Mouse (Mus musculus) lung, embryonic 15.5 days (tissue): ENCODE data around the gene Gm27027. TPM values are rescaled to one million over a fixed set of nuclear protein-coding genes. Genes with fewer than 3 reads are reported as not detected.
A peak's percentile ranks its signal among the peaks of the same experiment; 100 is the strongest.

Experiments
- ATAC-seq: fragments of 200-750 bp; cut with Nextera tagmentation; 2 replicates; pipeline ENCODE4 v1.8.0; 2017; ENCODE audit warnings: moderate number of reproducible peaks, borderline replicate concordance; ENCODE audit not compliant: low FRiP score, low TSS enrichment; ENCODE audit errors: extremely low read depth
- H3K27ac ChIP-seq: fragments of 300-500 bp; sonication (generic); 2 replicates; pipeline ENCODE4 v1.5.1; 2015; ENCODE audit warnings: moderate library complexity, mild to moderate bottlenecking, inconsistent platforms
- H3K27me3 ChIP-seq: fragments of 300-500 bp; sonication (generic); 2 replicates; pipeline ENCODE4 v1.6.1; 2015; ENCODE audit warnings: inconsistent platforms
- H3K36me3 ChIP-seq: fragments of 300-500 bp; sonication (generic); 2 replicates; pipeline ENCODE4 v1.6.1; 2015; ENCODE audit warnings: inconsistent platforms
- H3K4me1 ChIP-seq: fragments of 300-500 bp; sonication (generic); 2 replicates; pipeline ENCODE4 v1.6.1; 2015; ENCODE audit warnings: inconsistent platforms
- H3K4me2 ChIP-seq: fragments of 300-500 bp; sonication (generic); 2 replicates; pipeline ENCODE4 v1.6.1; 2015; ENCODE audit warnings: inconsistent platforms, mild to moderate bottlenecking, moderate library complexity
- H3K4me3 ChIP-seq: fragments of 300-500 bp; sonication (generic); 2 replicates; pipeline ENCODE4 v1.5.1; 2015; ENCODE audit warnings: mild to moderate bottlenecking, inconsistent platforms
- H3K9ac ChIP-seq: fragments of 300-500 bp; sonication (generic); 2 replicates; pipeline ENCODE4 v1.6.1; 2015; ENCODE audit warnings: inconsistent platforms
- H3K9me3 ChIP-seq: fragments of 300-500 bp; sonication (generic); 2 replicates; pipeline ENCODE4 v1.6.1; 2016; ENCODE audit warnings: inconsistent platforms
- WGBS: fragments of 180-500 bp; shearing (Covaris S2); methylation state at CpG from one replicate; pipeline ENCODE4 v1.1.7; 2015; 5-methylcytosine and 5-hydroxymethylcytosine counted together
- polyA plus RNA-seq: library from polyadenylated mRNA; unstranded; fragments of >200 nt; fragmentation: Nextera tagmentation; extraction: Ambion mirVana; gene quantifications from 2 replicates; pipeline ENCODE4 v1.2.1, GENCODE M21; 2015

Gene Gm27027
- polyA plus RNA-seq, result not detected in 2 replicates

DNA sequence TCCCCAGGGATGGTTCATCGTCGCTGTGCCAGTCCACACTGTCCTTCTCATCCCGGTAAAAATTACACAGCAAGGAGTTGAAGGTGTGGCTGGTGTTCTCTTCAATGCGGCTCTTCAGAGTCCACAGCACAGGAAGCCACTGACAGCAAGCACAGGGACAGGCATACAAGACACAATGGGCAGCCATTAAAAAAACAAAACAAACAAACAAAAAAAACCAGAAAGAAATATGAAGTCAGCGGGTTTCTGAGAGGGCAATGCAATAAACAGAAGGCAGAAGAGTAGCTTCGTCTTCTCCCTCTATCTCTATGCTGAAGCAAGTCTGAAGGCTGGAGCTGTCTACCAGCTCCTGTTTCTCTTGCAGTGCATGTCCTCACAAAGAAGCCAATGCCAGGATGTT, at the start of gene Gm27027:
Gene Gm27027, minus strand, starts transcription at position 101 of the 400 bp plus-strand sequence.
- no peaks in the 10 kb centered on the region for H3K9me3 ChIP-seq
- no peaks in the 10 kb centered on the region for H3K27me3 ChIP-seq
- no peak within 1 kb of the TSS for H3K4me3 ChIP-seq
- no peak within 1 kb of the TSS for H3K27ac ChIP-seq
- H3K4me1 ChIP-seq, result peaks cover 16% of the 10 kb centered on the region; the same call in 1 of the 2 replicates
- ATAC-seq, result no peak
- H3K36me3 ChIP-seq, result peaks cover 46% of the 10 kb centered on the region
- no peak within 1 kb of the TSS for H3K9ac ChIP-seq
- 86% methylated on average over 6 of the region's 6 CpGs for WGBS
- no peak within 1 kb of the TSS for H3K4me2 ChIP-seq

DNA sequence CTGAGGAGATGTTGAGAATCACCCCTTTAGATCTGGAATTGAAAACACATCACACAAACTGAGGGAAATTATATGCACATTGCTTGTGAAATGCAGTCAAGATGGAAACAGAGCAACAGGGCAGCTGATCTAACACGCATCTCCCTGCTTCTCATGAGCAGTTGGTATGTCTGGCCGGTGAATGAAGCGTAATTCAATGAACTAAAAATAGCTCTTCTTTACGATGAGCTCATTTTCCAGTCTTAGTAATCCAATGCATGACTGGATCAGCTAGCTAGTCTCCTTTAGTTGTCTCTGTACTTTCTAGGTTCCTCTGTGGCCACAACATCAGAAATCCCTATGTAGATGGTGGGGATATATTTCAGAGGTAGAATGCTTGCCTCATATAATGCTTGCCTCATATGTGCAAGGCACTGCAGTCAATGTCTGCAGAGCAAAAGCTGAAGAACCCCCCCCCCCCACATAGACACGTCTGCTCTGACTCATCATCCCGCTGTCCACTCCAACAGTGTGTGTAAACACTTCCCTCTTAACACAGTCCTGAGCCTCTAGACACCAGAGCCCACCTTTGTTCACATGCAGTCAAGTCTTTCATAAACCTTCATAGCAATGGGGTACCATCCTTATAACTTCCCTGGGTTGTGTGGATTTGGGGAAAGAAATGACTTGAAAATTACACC, 49.4 kb upstream of the Gm27027 start:
- no peak for ATAC-seq
- Histone ChIP-seq H3K9ac (no peak overlapping the region), H3K36me3 (no peaks in the 10 kb centered on the region), H3K4me2 (no peak overlapping the region), H3K4me1 (no peaks in the 10 kb centered on the region), H3K27me3 (no peaks in the 10 kb centered on the region), H3K9me3 (no peaks in the 10 kb centered on the region), H3K4me3 (no peak overlapping the region), H3K27ac (no peak overlapping the region)
- WGBS, result 52% methylated on average over 6 of the region's 6 CpGs

DNA sequence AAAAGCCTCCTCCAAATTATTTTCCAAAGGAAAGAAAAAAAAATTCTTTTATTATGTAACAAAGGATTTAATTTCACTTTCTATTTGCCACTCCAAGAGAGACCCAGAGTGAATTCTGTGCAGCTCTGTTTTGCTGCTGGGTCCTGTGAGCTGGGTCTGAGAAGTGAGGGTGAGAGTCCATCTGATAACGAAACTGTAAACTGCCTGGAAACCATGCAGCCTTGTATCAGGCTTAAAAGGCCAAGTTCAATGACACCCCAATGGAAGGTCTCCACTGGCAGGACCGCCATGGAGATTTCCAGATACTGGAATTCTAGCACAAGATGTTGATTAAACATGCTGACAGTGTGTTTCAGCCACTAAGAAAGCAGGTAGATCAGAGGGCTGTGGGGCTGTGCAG, 48.0 kb upstream of the Gm27027 start:
- Histone ChIP-seq H3K9me3 (no peaks in the 10 kb centered on the region), H3K9ac (no peak overlapping the region), H3K4me2 (no peak overlapping the region), H3K27me3 (no peaks in the 10 kb centered on the region), H3K27ac (no peak overlapping the region), H3K4me1 (no peaks in the 10 kb centered on the region), H3K36me3 (no peaks in the 10 kb centered on the region), H3K4me3 (no peak overlapping the region)
- ATAC-seq, result no peak
- 72% methylated on average over 2 of the region's 2 CpGs for WGBS

DNA sequence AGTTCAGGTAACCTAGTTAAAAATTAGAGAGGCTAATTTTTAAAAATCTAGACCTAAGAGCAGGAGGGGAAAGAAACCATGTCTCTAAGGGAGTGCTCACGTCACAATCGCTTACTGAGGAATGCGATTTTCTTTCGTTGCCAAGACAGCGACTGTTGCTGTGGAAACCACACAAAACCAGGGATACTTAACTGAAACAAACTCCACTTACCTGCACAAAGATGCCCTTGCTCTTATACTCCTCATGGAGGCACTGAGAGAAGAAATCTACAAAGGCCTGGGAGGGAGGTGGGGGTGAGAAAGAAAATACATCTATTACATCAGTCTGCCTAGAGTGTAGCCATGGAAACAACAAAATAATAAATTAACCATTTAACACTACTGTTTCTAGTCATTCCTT, 47.5 kb upstream of the Gm27027 start:
- Histone ChIP-seq H3K9ac (no peak overlapping the region), H3K36me3 (no peaks in the 10 kb centered on the region), H3K4me2 (no peak overlapping the region), H3K4me3 (no peak overlapping the region), H3K27me3 (no peaks in the 10 kb centered on the region), H3K4me1 (no peaks in the 10 kb centered on the region), H3K9me3 (no peaks in the 10 kb centered on the region), H3K27ac (no peak overlapping the region)
- WGBS, result 46% methylated on average over 5 of the region's 5 CpGs
- ATAC-seq, result no peak

DNA sequence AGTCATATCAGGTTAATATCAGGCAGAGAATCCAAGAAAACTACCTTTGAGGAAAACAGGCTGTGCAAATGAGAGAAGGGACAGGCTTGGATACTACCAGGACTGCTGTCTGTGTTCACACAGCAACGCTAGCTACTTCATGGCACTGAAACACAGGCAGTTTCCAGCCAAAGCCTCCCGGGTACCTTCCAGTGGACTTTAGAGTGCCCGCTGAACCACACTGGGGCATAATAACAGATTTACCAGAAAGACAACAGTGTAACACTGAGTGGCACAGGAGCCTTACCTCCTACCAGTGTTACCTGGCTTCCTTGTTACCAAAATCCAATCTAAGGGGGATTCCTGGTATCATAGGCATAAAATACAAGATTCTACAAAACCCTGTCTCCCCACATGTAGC, 46.3 kb upstream of the Gm27027 start:
- no peak overlapping the region for H3K4me2 ChIP-seq
- H3K9ac ChIP-seq, result no peak overlapping the region
- no peak overlapping the region for H3K27ac ChIP-seq
- H3K36me3 ChIP-seq, result no peaks in the 10 kb centered on the region
- ATAC-seq, result no peak
- WGBS, result 100% methylated on average over 3 of the region's 3 CpGs
- H3K4me1 ChIP-seq, result no peaks in the 10 kb centered on the region
- H3K4me3 ChIP-seq, result no peak overlapping the region
- H3K27me3 ChIP-seq, result no peaks in the 10 kb centered on the region
- H3K9me3 ChIP-seq, result no peaks in the 10 kb centered on the region

DNA sequence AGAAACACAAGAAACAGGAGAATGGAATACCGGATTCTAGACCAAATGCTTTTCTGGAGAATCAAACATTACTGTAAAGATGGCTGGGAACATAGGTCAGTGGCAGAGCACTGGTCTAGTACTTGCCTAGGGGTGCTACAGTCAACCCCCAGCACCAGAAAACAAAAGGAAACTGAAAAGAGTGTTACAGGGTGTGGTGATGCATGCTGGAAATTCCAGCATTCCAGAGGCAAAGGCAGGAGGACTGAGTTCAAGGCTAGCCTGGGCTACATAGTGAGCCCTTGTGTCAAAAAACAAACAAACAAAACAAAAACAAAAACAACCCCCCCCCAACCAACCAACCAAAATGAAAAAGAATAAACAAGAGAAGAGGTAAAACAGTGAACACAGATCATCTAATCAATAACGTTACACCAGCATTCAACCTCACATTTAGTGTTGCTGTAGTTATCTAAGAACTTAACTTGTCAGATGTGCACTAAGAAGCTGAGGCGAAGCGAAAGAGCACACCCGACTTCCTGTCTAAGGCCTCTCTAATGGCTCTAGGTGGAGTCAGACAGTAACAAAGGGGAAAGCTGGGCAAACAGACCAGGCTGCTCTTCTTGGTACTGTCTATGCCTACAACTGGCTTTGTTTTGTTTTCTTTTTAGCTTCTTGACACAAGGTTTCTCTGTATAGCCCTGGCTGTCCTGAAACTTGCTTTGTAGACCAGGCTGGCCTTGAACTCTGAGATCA, 44.4 kb upstream of the Gm27027 start:
- no peak for ATAC-seq
- H3K4me2 ChIP-seq, result no peak overlapping the region
- H3K9me3 ChIP-seq, result no peaks in the 10 kb centered on the region
- H3K27ac ChIP-seq, result no peak overlapping the region
- WGBS, result 83% methylated on average over 5 of the region's 5 CpGs
- no peaks in the 10 kb centered on the region for H3K4me1 ChIP-seq
- H3K4me3 ChIP-seq, result no peak overlapping the region
- H3K27me3 ChIP-seq, result no peaks in the 10 kb centered on the region
- H3K36me3 ChIP-seq, result no peaks in the 10 kb centered on the region
- H3K9ac ChIP-seq, result no peak overlapping the region

DNA sequence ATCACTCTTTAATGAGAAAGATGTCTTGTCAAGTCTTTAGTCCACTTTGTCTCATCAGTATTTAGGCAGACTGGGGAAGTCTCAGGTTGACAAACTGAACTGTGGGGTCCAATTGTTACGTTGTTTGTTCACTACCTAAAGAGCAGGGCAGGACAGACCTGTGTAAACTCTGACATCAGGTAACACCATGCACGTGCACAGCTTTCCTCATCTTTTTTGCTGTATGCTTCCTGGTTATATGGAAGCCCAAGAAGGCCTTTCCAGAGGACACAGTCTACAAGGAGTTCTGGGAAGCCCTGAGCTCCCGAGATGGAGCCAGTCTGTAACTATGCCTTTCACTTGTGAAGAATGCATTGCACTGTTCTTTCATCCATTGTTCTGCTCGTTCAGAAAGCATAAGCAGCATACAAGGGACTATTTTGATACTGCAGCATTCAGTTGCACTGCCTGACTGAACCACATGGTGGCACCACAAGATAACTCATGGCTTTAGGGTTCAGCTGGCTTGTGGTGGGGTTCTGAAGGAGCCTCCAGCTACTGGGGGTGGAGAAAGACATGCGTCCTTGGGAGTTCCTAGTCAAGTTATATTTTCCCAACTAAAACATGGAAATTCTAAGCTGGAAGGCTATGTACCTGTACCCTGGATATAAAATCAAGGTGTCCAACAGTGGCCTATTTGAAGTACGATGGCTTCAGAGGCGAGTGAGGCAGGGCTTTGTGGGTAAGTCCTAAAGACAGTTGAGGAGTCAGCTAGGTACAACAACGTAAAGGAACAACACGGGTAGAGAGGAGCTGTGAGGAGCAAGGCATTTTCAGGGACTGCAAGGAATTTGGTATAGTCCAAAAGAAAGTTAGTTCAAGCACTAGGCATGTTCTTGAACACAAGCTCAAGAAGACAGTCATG, 39.5 kb upstream of the Gm27027 start:
- no peak overlapping the region for H3K9ac ChIP-seq
- no peak for ATAC-seq
- H3K36me3 ChIP-seq, result peaks cover 16% of the 10 kb centered on the region; the same call in 1 of the 2 replicates
- no peaks in the 10 kb centered on the region for H3K4me1 ChIP-seq
- H3K4me2 ChIP-seq, result no peak overlapping the region
- no peaks in the 10 kb centered on the region for H3K27me3 ChIP-seq
- 68% methylated on average over 9 of the region's 9 CpGs for WGBS
- no peaks in the 10 kb centered on the region for H3K9me3 ChIP-seq
- H3K4me3 ChIP-seq, result no peak overlapping the region
- H3K27ac ChIP-seq, result no peak overlapping the region

DNA sequence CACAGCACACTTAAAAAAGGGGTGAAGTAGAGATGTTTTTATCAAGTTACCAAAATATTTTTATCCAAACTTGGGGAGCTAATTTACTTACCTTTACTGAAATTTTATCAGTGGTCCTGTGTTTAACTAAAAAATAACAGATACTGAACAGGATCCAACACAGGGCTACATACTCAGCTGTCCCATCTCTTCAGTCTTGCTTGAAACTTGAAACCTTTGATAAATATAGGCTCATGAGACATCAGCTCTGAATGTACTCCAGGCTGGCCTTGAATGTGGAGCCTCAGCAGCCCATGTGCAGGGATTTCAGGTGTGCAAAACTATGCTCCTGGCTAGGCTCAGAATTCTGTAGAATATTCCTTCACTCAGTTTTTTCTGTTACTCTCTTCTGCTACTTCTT, 34.4 kb upstream of the Gm27027 start:
- H3K9me3 ChIP-seq, result no peaks in the 10 kb centered on the region
- H3K4me3 ChIP-seq, result no peak overlapping the region
- H3K27me3 ChIP-seq, result no peaks in the 10 kb centered on the region
- H3K4me1 ChIP-seq, result no peaks in the 10 kb centered on the region
- H3K36me3 ChIP-seq, result peaks cover 16% of the 10 kb centered on the region; the same call in 1 of the 2 replicates
- no peak overlapping the region for H3K27ac ChIP-seq
- H3K9ac ChIP-seq, result no peak overlapping the region
- no peak for ATAC-seq
- H3K4me2 ChIP-seq, result no peak overlapping the region

DNA sequence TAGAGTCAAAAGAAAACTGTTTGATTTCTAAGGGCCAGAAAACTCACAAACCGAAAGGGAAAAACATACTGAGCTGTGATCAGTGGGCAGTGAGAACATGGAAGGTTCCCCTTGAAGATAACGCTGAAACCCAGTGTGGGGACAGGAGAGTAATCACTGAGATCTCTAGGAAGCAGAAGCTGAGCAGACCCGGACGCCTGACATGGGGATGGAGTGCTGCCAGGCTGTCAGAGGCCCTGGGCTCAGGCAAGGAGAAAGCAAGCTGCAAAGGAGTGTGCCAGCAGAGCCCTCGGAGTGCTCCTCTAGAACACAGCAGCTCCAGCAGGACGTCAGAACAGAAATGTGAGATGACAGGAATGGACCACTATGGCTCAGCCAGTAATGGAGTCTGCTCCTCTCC, 28.5 kb upstream of the Gm27027 start:
- no peak for ATAC-seq
- Histone ChIP-seq H3K4me1 (no peaks in the 10 kb centered on the region), H3K4me2 (no peak overlapping the region), H3K27me3 (no peaks in the 10 kb centered on the region), H3K4me3 (no peak overlapping the region), H3K9me3 (no peaks in the 10 kb centered on the region), H3K27ac (no peak overlapping the region), H3K36me3 (no peaks in the 10 kb centered on the region), H3K9ac (no peak overlapping the region)
- WGBS, result 41% methylated on average over 6 of the region's 6 CpGs

DNA sequence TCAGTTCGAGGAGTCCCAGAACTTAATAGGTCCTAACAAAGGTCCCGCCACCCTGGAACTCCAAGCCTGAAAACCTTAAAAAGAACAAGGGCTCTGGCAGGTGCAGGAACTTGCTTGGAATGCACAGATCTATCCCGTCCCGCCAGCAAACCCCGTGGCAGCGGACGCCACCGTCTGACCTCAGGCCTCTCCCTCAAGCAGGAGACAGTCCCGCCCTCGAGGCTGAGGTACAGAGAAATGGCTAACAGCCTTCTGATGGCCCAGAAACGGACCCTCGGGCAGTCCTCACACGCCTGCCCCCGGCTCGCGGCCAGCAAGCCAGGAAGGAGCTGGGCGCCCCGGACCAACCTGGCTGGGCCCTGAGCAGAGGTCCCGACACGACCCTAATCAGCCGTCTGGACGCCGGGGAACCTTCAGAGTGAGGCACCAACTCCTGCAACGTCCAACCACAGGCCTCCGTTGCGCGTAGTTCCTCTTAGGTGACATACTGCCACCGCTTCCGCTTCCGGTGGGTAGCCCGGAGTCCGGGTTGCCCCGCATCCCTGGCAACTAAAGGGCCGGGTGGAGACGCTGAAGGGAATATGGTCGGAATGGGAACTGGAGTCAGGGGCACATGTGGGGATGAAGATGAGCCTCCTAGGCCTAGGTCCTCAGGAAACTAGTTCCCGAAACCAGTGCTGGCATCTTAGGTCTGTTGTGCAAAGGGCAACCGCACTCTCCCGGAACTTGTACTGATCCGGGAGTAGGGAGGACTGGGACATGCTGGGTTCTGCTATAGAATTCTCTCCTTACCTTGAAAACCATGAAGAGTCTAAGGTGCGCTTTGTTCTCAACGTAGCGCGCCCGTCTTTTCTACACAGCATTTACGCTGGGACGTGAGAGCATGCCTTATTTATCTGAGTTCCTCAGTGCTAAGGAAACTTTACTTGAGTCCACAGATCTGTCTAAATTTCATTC, 14.5 kb upstream of the Gm27027 start, which contains the start of gene Alkbh3:
Gene Alkbh3, minus strand, starts transcription at position 473 of the 957 bp plus-strand sequence.
- Histone ChIP-seq H3K4me1 (peaks cover 9% of the 10 kb centered on the region), H3K27me3 (no peaks in the 10 kb centered on the region), H3K36me3 (peaks cover 27% of the 10 kb centered on the region), H3K9me3 (no peaks in the 10 kb centered on the region), H3K4me2 (peak within 1 kb of the TSS; percentile 66), H3K9ac (peak within 1 kb of the TSS; percentile 75), H3K4me3 (peak within 1 kb of the TSS; percentile 79), H3K27ac (0 out of 2 replicates have a peak within 1 kb of the TSS, but pooled peaks have one; percentile 17)
- peak; percentile 99 for ATAC-seq
- 4% methylated on average over 47 of the region's 47 CpGs for WGBS

DNA sequence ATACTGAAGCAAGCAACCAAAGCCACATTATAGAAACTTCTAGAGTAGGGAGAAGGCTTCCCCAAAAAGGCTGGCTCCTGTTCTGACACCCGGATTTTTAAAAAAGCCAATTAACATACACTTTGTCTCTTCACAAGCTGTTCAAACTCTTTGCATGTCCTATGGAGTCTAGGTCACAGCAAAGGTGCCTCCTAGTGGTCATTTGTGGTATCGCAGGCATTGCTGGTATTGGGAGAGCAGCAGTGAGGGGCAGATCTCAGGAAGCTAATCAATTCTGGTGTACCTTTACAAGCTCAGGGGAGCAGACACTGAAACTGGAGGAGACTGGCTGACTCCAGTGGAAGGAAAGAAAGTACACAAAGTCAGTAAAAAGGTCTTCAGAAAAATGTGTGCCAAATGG, 6.2 kb upstream of the Gm27027 start:
- ATAC-seq, result peak; percentile 52; the same call in 1 of the 2 replicates

More for the DNA sequence above, 6.2 kb upstream of the Gm27027 start:
- H3K9ac ChIP-seq, result no peak overlapping the region
- H3K27ac ChIP-seq, result no peak overlapping the region
- no peaks in the 10 kb centered on the region for H3K9me3 ChIP-seq
- H3K4me1 ChIP-seq, result no peaks in the 10 kb centered on the region; the same call in 1 of the 2 replicates
- H3K4me3 ChIP-seq, result no peak overlapping the region
- WGBS, result 3% methylated on average over 2 of the region's 2 CpGs
- H3K4me2 ChIP-seq, result no peak overlapping the region
- H3K36me3 ChIP-seq, result peaks cover 72% of the 10 kb centered on the region
- H3K27me3 ChIP-seq, result no peaks in the 10 kb centered on the region
